Mouse (Mus musculus) adipocyte (in vitro differentiated cells): Measurements from ENCODE around the gene Olfr201.
"Not testable (repeated sequence)": the region's sequence is repeated elsewhere in the genome, so short reads cannot be mapped to it uniquely, and the experiment has no call there.

Experiments used
- DNase-seq: peaks from one replicate; pipeline ENCODE4 v3.0.0-alpha.2; 2016; ENCODE audit warnings: low spot score

Gene Olfr201

DNA sequence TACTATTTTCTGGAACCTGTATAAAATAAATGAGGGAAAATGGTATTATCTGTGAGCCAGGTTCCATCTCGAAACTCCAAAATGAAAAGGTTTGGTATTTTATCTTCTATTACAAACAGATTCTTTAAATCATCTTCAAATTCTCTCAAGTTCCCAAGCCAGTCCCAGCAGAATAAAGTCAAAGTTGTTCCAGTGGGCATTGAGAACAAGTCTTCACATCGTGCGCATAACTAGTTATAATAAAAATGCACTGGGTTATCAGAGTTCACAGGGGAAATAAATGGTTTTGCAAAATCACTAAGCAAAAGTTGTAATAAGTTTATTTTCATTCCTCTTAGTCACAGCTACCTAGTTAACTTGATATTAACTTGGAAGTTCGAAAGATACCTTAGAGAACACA is at the start of gene Olfr201:
Gene Olfr201 (minus strand): TSS at position 101 of the 400 bp plus-strand sequence.
- DNase-seq = not testable (repeated sequence)

DNA sequence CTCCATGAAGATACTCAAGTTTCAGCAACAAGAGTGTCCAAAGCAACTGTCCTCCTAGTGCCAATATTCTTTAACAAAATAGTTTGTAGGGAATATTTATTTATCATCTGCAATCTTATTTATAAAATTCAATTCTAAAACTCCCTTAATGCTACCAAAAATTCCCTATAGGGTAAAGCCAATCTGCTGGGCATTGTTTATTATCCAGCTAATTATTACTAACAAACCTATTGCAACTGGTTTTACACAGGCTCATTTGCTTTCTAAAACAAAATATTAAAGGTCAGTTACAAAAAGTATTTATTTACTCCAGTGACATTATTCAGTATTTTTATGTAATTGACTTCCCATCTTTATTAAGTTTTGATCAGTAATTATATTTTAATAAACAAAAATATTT is 45.7 kb upstream of the Olfr201 start, which contains the start of gene Olfr204:
Gene Olfr204 (minus strand): TSS at position 101 of the 400 bp plus-strand sequence.
- no peak for DNase-seq

DNA sequence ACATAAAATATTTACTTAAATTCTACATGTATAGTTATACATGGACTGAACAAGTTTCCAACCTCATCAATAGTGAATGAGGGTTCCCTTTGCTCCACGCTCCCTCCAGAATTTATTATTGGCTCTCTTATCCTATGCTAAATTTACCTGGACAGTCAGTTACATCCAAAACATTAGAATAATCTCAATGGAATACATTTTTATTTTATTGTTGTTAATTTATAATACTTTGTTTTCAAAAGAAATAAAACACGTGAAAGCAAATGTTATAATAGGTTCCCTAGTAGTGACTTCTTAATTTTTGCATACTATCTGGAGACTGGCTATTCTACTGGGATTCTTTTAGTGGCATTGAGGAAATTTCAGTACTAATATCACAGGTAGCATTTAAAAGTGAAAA is 26.1 kb upstream of the Olfr201 start, which contains the start of gene Olfr203:
Gene Olfr203 (plus strand): TSS at position 301 of the 400 bp plus-strand sequence.
- DNase-seq = no peak

DNA sequence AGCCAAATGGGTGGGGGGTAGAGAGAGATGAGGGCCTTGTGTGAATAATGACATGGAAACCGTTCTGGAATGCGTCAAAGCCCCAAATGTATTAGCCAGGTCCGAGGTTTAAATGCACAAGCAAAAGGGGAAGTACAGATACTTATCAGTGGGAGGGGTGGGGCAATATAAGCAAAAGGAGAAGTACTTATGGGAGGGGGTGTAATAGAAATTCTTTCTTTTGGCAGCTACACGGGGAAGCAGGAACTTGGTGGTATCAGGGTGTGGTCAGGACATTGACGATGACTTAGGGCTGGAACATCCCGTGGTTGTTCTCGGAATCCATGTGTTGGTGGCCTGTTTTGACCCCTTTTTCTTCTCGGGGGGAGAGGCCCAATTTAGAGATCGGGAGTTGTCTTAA is 15.1 kb upstream of the Olfr201 start:
- not testable (repeated sequence) for DNase-seq

DNA sequence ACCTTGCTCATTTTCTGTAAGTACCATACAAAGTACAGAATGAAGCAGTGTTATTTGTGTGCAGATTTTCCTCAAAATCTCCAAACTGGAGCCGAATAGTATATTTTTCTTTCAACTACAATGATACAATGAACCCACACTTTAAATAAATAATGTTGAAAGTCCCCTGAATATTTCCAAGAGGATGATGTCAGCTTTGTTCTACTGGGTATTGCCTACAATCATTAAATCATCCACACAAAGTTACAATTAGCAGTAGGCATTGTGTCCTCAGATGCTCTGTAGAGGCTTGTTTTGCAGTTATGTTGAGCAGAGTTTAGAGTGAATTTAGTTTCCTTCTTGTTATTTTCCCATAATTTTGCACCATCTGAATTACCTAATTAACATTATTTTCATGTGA is 14.3 kb upstream of the Olfr201 start, which contains the start of gene Olfr202:
Gene Olfr202 (minus strand): TSS at position 101 of the 400 bp plus-strand sequence.
- no peak for DNase-seq

DNA sequence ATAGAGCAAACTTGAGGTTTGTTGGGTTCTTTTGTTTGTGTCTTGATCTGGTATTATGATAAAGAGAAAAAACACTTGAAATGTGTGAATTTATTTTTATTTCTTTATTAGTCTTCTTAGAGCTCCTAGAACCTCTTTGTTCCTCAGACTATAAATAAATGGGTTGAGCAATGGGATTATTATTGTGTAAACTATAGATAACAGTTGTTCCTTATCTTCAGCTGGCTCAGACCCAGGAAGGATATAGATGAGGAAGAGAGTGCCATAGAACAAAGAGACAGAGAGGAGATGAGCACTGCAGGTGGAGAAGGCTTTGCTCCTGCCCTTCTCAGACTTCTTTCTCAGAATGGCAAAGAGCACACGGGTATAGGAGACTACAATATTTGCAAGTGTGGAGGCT is 11.0 kb upstream of the Olfr201 start:
- DNase-seq = no peak

DNA sequence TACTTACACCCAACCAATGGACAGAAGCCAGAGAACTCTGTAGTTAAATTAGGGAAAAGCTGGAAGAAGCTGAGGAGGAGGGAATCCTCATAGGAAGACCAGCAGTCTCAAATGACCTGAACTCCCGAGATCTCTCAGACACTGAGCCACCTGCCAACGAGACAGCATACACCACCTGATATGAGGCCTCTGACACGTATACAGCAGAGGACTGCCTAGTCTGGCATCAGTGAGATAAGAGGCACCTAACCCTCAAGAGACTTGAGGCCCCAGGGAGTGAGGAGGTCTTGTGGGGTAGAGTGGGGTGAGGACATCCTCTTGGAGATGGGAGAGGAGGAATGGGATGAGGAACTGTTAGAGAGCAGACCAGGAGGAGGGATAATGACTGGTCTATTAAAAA is 8.1 kb upstream of the Olfr201 start:
- no peak for DNase-seq

DNA sequence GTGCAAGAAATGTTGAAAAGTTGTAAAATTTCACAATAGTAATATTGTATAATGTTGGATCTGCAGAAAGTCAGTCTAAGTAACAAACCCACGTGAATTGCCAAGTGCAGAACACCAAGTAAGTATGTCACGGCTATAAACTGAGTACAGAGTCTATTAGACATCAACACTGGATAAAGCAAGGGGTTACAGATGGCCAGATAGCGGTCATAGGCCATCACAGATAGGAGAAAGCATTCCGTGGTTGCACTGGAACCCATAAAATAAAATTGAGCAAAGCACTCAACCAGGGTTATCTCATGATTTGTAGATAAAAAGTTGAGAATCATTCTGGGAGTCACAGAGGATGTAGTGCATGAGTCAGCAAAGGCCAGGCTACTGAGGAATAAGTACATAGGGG is 3.3 kb downstream of the Olfr201 start:
- not testable (repeated sequence) for DNase-seq

DNA sequence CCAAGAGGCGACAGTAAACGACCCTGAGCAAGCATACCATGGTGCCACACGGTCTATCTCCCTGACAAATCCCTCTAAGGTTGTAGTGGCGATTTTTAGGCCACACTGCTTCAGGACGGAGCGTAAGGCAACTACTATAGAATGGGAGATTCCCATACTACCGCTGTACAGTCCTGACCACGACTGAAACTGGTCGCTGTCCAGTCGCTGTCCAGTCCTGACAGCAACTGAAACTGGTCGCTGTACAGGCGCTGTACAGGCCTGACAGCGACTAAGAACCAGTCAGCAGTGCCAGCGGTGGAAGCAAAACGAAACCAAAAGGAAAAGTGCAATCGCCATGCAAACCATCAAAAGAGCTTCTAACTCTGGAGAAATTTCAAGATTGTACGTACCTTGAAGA is 22.7 kb downstream of the Olfr201 start:
- no peak for DNase-seq

DNA sequence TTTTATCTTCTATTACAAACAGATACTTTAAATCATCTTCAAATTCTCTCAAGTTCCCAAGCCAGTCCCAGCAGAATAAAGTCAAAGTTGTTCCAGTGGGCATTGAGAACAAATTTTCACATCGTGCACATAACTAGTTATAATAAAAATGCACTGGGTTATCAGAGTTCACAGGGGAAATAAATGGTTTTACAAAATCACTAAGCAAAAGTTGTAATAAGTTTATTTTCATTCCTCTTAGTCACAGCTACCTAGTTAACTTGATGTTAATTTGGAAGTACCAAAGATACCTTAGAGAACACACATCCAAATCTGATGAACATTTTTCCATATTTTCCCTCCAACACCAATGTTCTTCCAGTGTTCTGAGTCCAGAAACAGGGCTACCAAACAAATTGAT is 52.8 kb downstream of the Olfr201 start, which contains the start of gene Olfr199:
Gene Olfr199 (minus strand): TSS at position 101 of the 400 bp plus-strand sequence.
- not testable (repeated sequence) for DNase-seq

DNA sequence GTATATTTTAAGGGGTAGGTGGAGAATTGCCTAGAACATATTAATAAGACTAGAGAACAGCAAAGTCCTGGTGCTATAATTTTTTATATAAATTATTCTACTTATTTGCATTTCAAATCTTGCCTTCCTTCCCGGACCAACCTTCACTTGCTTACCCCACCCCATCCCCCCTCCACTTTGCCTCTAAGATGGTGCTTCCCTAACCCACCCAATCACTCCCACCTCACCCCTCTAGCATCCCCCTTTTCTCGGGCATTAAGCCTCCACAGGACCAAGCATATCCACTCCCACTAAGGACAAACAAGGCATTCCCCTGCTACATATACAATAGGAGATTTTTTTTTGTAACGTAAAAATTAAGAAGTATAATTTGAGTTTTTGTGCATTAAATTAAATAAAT is 54.6 kb downstream of the Olfr201 start:
- DNase-seq = not testable (repeated sequence)
